9 mouse cellular contexts compared by ENCODE assay signal in the genomic region with DNA sequence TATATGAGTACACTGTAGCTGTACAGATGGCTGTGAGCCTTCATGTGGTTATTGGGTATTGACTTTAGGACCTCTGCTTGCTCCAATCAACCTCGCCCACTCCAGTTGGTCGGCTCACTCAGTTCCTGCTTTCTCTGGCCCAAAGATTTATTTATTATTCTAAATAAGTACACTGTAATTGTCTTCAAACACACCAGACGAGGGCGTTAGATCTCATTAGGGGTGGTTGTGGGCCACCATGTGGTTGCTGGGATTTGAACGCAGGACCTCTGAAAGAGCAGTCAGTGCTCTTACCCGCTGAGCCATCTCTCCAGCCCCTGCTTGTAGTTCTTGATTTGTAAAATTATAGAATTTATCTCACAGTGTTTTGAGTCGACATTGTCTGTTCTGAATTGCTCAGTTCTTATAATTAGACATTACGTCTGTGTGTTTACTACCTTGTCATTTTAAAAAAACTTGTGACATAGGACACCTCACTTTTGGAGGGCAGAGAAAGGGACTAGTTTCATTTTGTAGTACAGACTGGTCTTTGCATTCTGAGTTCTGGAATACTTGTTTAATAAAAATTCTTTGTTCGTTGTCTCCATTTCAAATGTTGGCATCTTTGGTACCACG. TPM values are rescaled to one million over a fixed set of nuclear protein-coding genes. Genes with fewer than 3 reads are reported as not detected.
DNase-seq lines count a peak whose midpoint lies in the region; ATAC-seq and TF ChIP-seq lines count a peak whose summit lies in the region.
"Had no signal": no experiment of that assay in that cellular context is flagged by ENCODE, and none has a peak within 500 bp of the region (broad histone marks: within the 10 kb centered on the region; RNA-seq: fewer than 3 reads in every experiment).

No protein-coding gene starts in this region.

- no peaks in the 10 kb centered on the region for H3K4me1 ChIP-seq in kidney, postnatal 0 days (replicated peaks; ENCODE audit: insufficient read depth, low read length)
- peaks cover 8% of the 10 kb centered on the region for H3K4me1 ChIP-seq in bone marrow macrophage, adult 2 months (ENCODE audit: control insufficient read depth, insufficient read depth, low read length)
- peaks cover 13% of the 10 kb centered on the region for H3K4me1 ChIP-seq in hindbrain, embryonic 14.5 days (replicated peaks; ENCODE audit: control insufficient read depth, insufficient read depth, low read length)
- peaks cover 23% of the 10 kb centered on the region for H3K4me1 ChIP-seq in midbrain, embryonic 15.5 days

- H3K4me2 ChIP-seq in kidney, postnatal 0 days (ENCODE audit: low read length) = peak overlapping the region; percentile 57
- H3K4me2 ChIP-seq in hindbrain, embryonic 14.5 days (replicated peaks) = peak overlapping the region; percentile 72
- H3K4me2 ChIP-seq in midbrain, embryonic 15.5 days = peak overlapping the region; percentile 77

- H3K27me3 ChIP-seq in kidney, postnatal 0 days (ENCODE audit: insufficient read depth, low read length) = no peaks in the 10 kb centered on the region
- 0 out of 2 replicates have a peak, but pooled peaks cover 5% of the 10 kb centered on the region for H3K27me3 ChIP-seq in hindbrain, embryonic 14.5 days (ENCODE audit: control insufficient read depth, insufficient read depth, low read length)
- H3K27me3 ChIP-seq in midbrain, embryonic 15.5 days (replicated peaks) = no peaks in the 10 kb centered on the region

- no peaks in the 10 kb centered on the region for H3K9me3 ChIP-seq in kidney, postnatal 0 days (replicated peaks; ENCODE audit: low read length)
- no peaks in the 10 kb centered on the region for H3K9me3 ChIP-seq in hindbrain, embryonic 14.5 days (ENCODE audit: control insufficient read depth, low read length)
- H3K9me3 ChIP-seq in midbrain, embryonic 15.5 days = no peaks in the 10 kb centered on the region

- no peak for TF ChIP-seq CTCF in kidney, postnatal 0 days (IDR thresholded peaks at IDR 0.05; ENCODE audit: low read depth)
- no peak; the same call in 1 of the 2 replicates for TF ChIP-seq CTCF in bone marrow macrophage, adult 2 months (IDR thresholded peaks at IDR 0.05; ENCODE audit: low read depth, low read length)

- TF ChIP-seq POLR2A in bone marrow macrophage, adult 2 months (IDR thresholded peaks at IDR 0.05; ENCODE audit: borderline replicate concordance, low read depth, low read length) = no peak

- peak; percentile 24 for DNase-seq in kidney, postnatal 0 days (ENCODE audit: low spot score)
- DNase-seq in kidney, adult 18-20 months = no peak
- DNase-seq in hindbrain, embryonic 14.5 days (ENCODE audit: low spot score) = no peak
- DNase-seq in retina, embryonic 14.5 days (ENCODE audit: low spot score) = no peak
- no peak for DNase-seq in adrenal gland, adult 8-10 months
- no peak for DNase-seq in right cerebral cortex, postnatal 14 days

- H3K9ac ChIP-seq in kidney, postnatal 0 days (ENCODE audit: low read depth, low read length) = 0 out of 2 replicates have a peak overlapping the region, but pooled peaks have one; percentile 47
- H3K9ac ChIP-seq in hindbrain, embryonic 14.5 days = peak overlapping the region; percentile 78
- H3K9ac ChIP-seq in midbrain, embryonic 15.5 days = no peak overlapping the region

- peak overlapping the region; percentile 88 for H3K4me3 ChIP-seq in kidney, postnatal 0 days (replicated peaks; ENCODE audit: low read depth, low read length)
- peak overlapping the region; percentile 28 for H3K4me3 ChIP-seq in bone marrow macrophage, adult 2 months (ENCODE audit: insufficient read depth, low read length)
- H3K4me3 ChIP-seq in hindbrain, embryonic 14.5 days (replicated peaks; ENCODE audit: low read length) = peak overlapping the region; percentile 81
- peak overlapping the region; percentile 92 for H3K4me3 ChIP-seq in midbrain, embryonic 15.5 days

- H3K36me3 ChIP-seq in kidney, postnatal 0 days (ENCODE audit: insufficient read depth, low read length) = 0 out of 2 replicates have a peak, but pooled peaks cover 3% of the 10 kb centered on the region
- H3K36me3 ChIP-seq in hindbrain, embryonic 14.5 days (replicated peaks; ENCODE audit: control insufficient read depth, insufficient read depth) = peaks cover 19% of the 10 kb centered on the region
- no peaks in the 10 kb centered on the region for H3K36me3 ChIP-seq in midbrain, embryonic 15.5 days (replicated peaks)

- ATAC-seq in kidney, postnatal 0 days (replicated peaks; ENCODE audit: low FRiP score, low read depth) = no peak
- ATAC-seq in hindbrain, embryonic 14.5 days (ENCODE audit: low FRiP score) = no peak
- no peak for ATAC-seq in midbrain, embryonic 15.5 days (replicated peaks)

- 73% methylated on average over 10 of the region's 10 CpGs for WGBS in kidney, postnatal 0 days
- whole genome bisulfite sequencing in hindbrain, embryonic 14.5 days = 74% methylated on average over 10 of the region's 10 CpGs
- WGBS in midbrain, embryonic 15.5 days = 74% methylated on average over 10 of the region's 10 CpGs

- H3K27ac ChIP-seq in kidney, postnatal 0 days = peak overlapping the region; percentile 77
- peak overlapping the region; percentile 24 for H3K27ac ChIP-seq in bone marrow macrophage, adult 2 months (ENCODE audit: insufficient read depth, low read depth, low read length)
- H3K27ac ChIP-seq in hindbrain, embryonic 14.5 days = peak overlapping the region; percentile 85
- peak overlapping the region; percentile 87 for H3K27ac ChIP-seq in midbrain, embryonic 15.5 days

RNA-seq across cellular contexts. Expression of a gene that starts 0.8 kb away (rescaled TPM):
- 21.6 and 26.7 TPM in 2 replicates for polyA plus RNA-seq in kidney, postnatal 0 days (2015; fragmentation: Nextera tagmentation; extraction: Ambion mirVana)
- polyA plus RNA-seq in bone marrow macrophage, adult 2 months (2012; ENCODE audit: insufficient read depth, insufficient read length, missing spikeins) = 41.9 and 43.3 TPM in 2 replicates
- polyA plus RNA-seq in hindbrain, embryonic 14.5 days (2014; fragmentation: Nextera tagmentation; extraction: Ambion mirVana) = 12.3 and 13.3 TPM in 2 replicates
- polyA plus RNA-seq in midbrain, embryonic 15.5 days (2015; fragmentation: Nextera tagmentation; extraction: Ambion mirVana) = 17.7 and 19.7 TPM in 2 replicates
- 10 to 100 TPM; 64.5 to 87.3 (median 75.1) TPM for total RNA-seq in adrenal gland, adult 8-10 months (2022)

RNA-seq across cellular contexts. Expression of a gene that starts 30.8 kb away (rescaled TPM):
- 0.22 and 0.26 TPM in 2 replicates for polyA plus RNA-seq in kidney, postnatal 0 days (2015; fragmentation: Nextera tagmentation; extraction: Ambion mirVana)
- polyA plus RNA-seq in bone marrow macrophage, adult 2 months (2012; ENCODE audit: insufficient read depth, insufficient read length, missing spikeins) = not detected in 2 replicates
- not detected in 2 replicates for polyA plus RNA-seq in hindbrain, embryonic 14.5 days (2014; fragmentation: Nextera tagmentation; extraction: Ambion mirVana)
- polyA plus RNA-seq in midbrain, embryonic 15.5 days (2015; fragmentation: Nextera tagmentation; extraction: Ambion mirVana) = not detected in 2 replicates
- not detected for total RNA-seq in adrenal gland, adult 8-10 months (2022)
- polyA plus RNA-seq: brain, embryonic 14.5 days had no signal

Comparison
In these comparisons a context has a peak if more than half of its experiments do, and no peak if none do; other contexts are left out.
1. H3K27ac ChIP-seq: peak in every context shown above with its lines; median percentile 87 in midbrain, embryonic 15.5 days; 85 in hindbrain, embryonic 14.5 days; 77 in kidney, postnatal 0 days; 24 in bone marrow macrophage, adult 2 months.
2. H3K4me3 ChIP-seq: peak in every context shown above with its lines; median percentile 92 in midbrain, embryonic 15.5 days; 88 in kidney, postnatal 0 days; 81 in hindbrain, embryonic 14.5 days; 28 in bone marrow macrophage, adult 2 months.